Mouse (Mus musculus): ENCODE results near the gene Pgrmc2. TPM values are rescaled to one million over a fixed set of nuclear protein-coding genes. Genes with fewer than 3 reads are reported as not detected.

Gene Pgrmc2
- total RNA-seq, 2 experiments from 2014 or later = 18.1 to 20.4 TPM

DNA sequence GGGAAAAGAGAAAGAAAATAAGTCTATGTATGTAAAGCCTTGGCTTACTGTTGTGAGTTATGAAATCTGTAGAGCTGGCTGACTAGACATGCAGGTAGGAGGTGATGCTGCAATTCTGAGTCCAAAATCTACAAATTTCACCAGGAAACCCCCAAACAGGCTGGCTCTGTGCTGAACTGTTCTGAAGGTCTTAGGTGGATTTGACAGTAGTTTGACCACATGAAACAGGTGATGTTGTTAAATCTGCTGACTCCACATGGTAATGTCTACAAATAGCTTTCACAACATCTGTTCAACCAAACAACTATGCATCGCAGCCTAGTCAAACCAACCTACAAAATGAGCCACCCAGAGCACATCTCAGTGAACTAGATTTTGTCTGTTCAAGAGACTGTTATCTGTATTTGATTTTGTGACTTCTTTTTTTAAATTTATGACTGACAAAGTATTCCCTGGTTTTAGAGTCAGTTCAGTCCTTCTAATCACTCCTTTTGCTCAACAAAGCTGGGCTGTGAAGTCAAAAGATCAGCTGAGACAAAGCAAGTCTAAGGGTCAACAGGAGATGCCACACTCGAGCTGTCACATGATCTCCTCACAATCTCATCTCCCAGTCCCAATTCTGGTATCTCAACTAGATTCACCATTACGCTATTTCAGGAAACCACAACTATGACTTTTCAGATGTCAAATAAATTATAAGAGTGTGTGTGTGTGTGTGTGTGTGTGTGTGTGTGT lies 20.8 kb downstream of the Pgrmc2 start:
- intact Hi-C loops (cut with DNase I) = no loop called here
- no peak for TF ChIP-seq CTCF (IDR thresholded peaks at IDR 0.05)
- DNase-seq = no peak
- H3K4me3 ChIP-seq = no peak overlapping the region
- H3K27ac ChIP-seq = no peak overlapping the region

GRCm38 (mm10) chr3:41059249-41059648 lies 23.6 kb downstream of the Pgrmc2 start:
- no peak overlapping the region for H3K27ac ChIP-seq
- no peak overlapping the region for H3K4me3 ChIP-seq
- intact Hi-C loops (cut with DNase I) = no loop called here
- TF ChIP-seq CTCF (IDR thresholded peaks at IDR 0.05) = no peak
- no peak for DNase-seq

GRCm38 (mm10) chr3:41058395-41058794 lies 24.5 kb downstream of the Pgrmc2 start:
- no peak overlapping the region for H3K27ac ChIP-seq
- intact Hi-C loops (cut with DNase I) = no loop called here
- TF ChIP-seq CTCF (IDR thresholded peaks at IDR 0.05) = no peak
- H3K4me3 ChIP-seq = no peak overlapping the region
- DNase-seq = peak; percentile 42

DNA sequence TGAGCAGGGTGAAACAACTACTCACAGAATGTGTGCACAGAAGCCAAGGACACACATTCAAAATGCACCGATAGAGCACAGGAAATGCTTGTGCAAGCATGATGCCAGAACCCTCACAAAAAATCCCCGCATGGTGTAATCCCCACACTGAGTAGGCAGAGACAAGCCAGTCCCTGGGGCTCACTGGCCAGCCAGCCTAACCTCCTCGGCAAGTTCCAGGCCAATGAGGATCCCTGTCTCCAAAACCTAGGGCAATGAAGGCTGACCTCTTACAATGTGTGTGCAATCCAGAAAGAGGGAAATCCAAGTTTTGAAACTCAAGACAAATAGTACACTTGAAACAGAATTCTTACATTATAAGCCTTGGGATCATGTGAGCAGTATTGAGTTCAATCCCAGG lies 29.5 kb downstream of the Pgrmc2 start:
- no peak for DNase-seq

GRCm38 (mm10) chr3:41047838-41048237 lies 35.0 kb downstream of the Pgrmc2 start:
- Histone ChIP-seq H3K4me3 (no peak overlapping the region), H3K27ac (no peak overlapping the region)
- no peak for TF ChIP-seq CTCF (IDR thresholded peaks at IDR 0.05)
- no peak for DNase-seq
- intact Hi-C loops (cut with DNase I) = no loop called here

More for the DNA sequence above, 29.5 kb downstream of the Pgrmc2 start:
- intact Hi-C loops (cut with DNase I) = no loop called here
- H3K4me3 ChIP-seq = no peak overlapping the region
- H3K27ac ChIP-seq = no peak overlapping the region
- no peak for TF ChIP-seq CTCF (IDR thresholded peaks at IDR 0.05)

GRCm38 (mm10) chr3:41043756-41044354 lies 39.0 kb downstream of the Pgrmc2 start:
- H3K27ac ChIP-seq = no peak overlapping the region
- TF ChIP-seq CTCF (IDR thresholded peaks at IDR 0.05) = no peak
- intact Hi-C loops (cut with DNase I) = loop anchor here (5.0 kb wide), 1 partner anchor 553 kb away; no protein-coding TSS in a partner anchor
- no peak for DNase-seq
- no peak overlapping the region for H3K4me3 ChIP-seq

DNA sequence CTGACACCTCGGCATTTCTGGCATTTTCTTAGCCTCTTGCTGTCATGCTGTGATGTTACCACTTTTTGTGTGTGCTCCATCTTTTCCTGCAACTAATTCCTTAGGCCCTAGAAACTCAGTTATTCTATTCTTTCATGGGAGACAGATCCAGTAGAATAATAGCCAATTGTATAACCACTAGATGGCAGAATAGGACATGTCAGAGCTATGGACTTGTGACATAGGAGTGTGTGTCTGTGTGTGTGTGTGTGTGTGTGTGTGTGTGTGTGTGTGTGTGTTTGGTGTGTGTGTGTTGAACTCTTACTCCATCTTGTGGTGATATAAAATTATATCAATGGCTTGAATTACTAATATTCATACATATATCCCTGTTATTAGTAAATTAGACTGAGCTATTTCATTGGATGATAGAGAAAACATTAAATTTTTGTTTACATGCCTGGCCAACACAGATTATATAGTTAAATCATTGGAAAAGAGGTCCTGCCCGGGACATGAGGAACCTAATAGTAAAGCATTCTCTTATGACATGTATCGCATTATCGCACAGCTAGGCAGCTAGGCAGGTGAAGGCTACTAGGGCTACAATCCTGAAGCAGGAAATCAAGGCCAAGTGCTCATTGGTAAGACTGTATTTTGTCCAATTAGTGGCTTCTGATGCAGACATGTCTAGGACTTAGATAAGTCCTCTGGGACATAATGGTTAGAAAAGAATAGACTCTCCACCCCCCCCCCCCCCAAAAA lies 40.5 kb downstream of the Pgrmc2 start:
- intact Hi-C loops (cut with DNase I) = loop anchor here (5.0 kb wide), 1 partner anchor 555 kb away; no protein-coding TSS in a partner anchor
- DNase-seq = no peak
- no peak overlapping the region for H3K27ac ChIP-seq
- H3K4me3 ChIP-seq = no peak overlapping the region
- peak; percentile 56 for TF ChIP-seq CTCF (IDR thresholded peaks at IDR 0.05)

- intact Hi-C loops (cut with DNase I) = loop anchor here (5.0 kb wide), 1 partner anchor 556 kb away; no protein-coding TSS in a partner anchor
- no peak overlapping the region for H3K4me3 ChIP-seq
- TF ChIP-seq CTCF (IDR thresholded peaks at IDR 0.05) = no peak
- H3K27ac ChIP-seq = no peak overlapping the region
- no peak for DNase-seq
Measured at GRCm38 (mm10) chr3:41041241-41041640, 41.6 kb downstream of the Pgrmc2 start.

GRCm38 (mm10) chr3:41038297-41038916 lies 44.4 kb downstream of the Pgrmc2 start:
- intact Hi-C loops (cut with DNase I) = no loop called here
- TF ChIP-seq CTCF (IDR thresholded peaks at IDR 0.05) = no peak

DNA sequence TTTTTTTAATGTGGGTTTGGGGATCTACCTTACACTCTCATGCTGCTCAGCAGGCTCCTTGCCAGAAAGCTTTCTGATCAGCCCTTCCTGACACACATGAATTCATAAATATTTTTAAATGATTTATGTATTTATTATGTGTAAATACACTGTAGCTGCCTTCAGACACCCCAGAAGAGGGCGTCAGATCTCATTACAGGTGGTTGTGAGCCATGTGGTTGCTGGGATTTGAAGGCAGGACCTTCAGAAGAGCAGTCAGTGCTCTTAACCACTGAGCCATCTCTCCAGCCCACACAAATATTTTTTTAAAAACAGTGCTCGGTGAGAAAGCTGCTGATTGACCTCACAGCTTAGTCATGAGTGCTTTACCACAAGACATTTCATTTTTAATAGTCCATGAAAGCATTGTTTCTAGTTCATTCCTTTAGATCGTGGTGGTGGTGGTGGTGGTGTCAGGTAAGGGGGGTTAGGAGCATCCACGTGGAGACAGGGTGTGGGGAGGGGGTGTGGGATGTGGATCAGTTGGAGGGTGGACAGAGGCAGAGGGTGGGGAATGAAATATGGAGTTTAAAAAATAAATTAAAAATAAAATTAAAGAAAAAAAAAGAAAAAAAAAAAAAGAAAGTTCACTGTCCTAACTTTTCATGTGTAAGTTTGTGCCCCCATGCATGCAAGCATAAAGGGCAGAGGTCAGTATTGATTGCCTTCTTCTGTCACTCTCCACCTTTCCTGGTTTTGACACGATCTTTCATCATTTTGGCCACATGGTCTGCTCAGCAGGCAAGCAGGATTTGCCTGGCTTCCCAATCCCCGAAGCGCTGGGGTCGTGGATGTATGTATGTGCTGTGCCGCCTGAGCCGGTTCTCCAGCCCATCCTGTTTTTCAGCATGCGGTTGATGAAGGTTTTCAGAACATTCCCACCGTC lies 51.3 kb downstream of the Pgrmc2 start:
- intact Hi-C loops (cut with DNase I) = no loop called here

More at GRCm38 (mm10) chr3:41038297-41038916, 44.4 kb downstream of the Pgrmc2 start:
- no peak for DNase-seq
- Histone ChIP-seq H3K4me3 (no peak overlapping the region), H3K27ac (no peak overlapping the region)

DNA sequence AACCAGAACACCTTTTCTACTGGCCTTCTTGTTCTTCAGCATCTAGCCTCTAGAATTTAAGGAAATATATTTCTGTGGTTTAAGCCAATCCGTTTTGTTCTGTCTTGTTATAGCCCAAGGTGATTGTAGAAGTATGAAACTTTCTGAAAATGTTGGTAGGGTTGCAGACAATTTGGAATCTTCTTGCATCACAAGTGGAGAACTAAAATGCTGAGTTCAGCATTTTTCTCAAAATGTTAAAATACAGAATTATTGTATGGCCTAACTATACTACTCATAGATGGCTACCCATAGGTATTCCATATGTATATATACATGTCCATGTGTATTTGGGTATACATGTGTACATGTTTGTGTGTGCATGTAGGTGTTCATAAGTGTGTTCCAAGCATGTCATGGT lies 52.1 kb downstream of the Pgrmc2 start:
- Histone ChIP-seq H3K27ac (no peak overlapping the region), H3K4me3 (no peak overlapping the region)
- intact Hi-C loops (cut with DNase I) = no loop called here
- DNase-seq = no peak
- no peak for TF ChIP-seq CTCF (IDR thresholded peaks at IDR 0.05)

More for the DNA sequence above, 51.3 kb downstream of the Pgrmc2 start:
- Histone ChIP-seq H3K27ac (no peak overlapping the region), H3K4me3 (no peak overlapping the region)
- no peak for DNase-seq
- no peak for TF ChIP-seq CTCF (IDR thresholded peaks at IDR 0.05)

DNA sequence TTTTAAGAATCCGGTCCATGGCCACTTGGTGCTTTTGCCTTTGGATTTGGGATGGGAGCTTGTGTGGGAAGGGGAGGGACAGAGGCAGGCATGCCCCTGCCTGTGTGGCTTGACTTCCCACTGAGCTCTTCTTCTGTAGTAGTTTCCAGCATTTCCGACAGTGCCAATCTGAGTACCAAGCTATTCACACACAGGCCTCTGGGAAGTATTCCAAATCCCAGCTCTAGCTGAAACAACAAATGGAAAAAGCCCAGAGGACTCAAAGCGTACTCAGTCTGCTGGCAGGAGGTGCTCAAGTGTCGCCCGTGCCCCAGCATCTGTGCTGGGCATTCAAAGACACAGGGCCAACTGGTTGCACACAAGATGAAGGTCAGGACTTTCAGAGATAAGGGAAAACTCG lies 60.9 kb downstream of the Pgrmc2 start:
- Histone ChIP-seq H3K4me3 (no peak overlapping the region), H3K27ac (no peak overlapping the region)
- DNase-seq = no peak
- TF ChIP-seq CTCF (IDR thresholded peaks at IDR 0.05) = no peak
- intact Hi-C loops (cut with DNase I) = no loop called here

Measured in gastrocnemius, adult 2 months (tissue).